Mouse (Mus musculus) CH12.LX (cell line): ENCODE data around the gene Atp5mpl.
A peak's percentile ranks its signal among the peaks of the same experiment; 100 is the strongest.

Source experiments
- CHD1 ChIP-seq: IDR thresholded peaks from 2 replicates; pipeline ENCODE4 v1.6.1; 2012; ENCODE audit warnings: low read depth, low read length, improper control_type of control experiment, inconsistent platforms
- CHD2 ChIP-seq: IDR thresholded peaks from 2 replicates; pipeline ENCODE4 v1.6.1; 2011; ENCODE audit warnings: low read length, improper control_type of control experiment
- CTCF ChIP-seq, 2 experiments: IDR thresholded peaks in 1 of 2; conservative IDR thresholded peaks in 1 of 2; 2 replicates each; pipeline ENCODE4 v1.5.1; 2011 to 2012; ENCODE audit warnings: low read depth in 2 of 2, low read length in 2 of 2, improper control_type of control experiment in 1 of 2, inconsistent platforms in 1 of 2, mild to moderate bottlenecking in 1 of 2, moderate library complexity in 1 of 2
- EP300 ChIP-seq: IDR thresholded peaks from 2 replicates; pipeline ENCODE4 v1.6.1; 2011; ENCODE audit warnings: low read length, improper control_type of control experiment
- HCFC1 ChIP-seq: IDR thresholded peaks from 2 replicates; pipeline ENCODE4 v1.6.1; 2012; ENCODE audit warnings: low read depth, mild to moderate bottlenecking, inconsistent platforms, low read length, improper control_type of control experiment
- JUN ChIP-seq: IDR thresholded peaks from 2 replicates; pipeline ENCODE4 v1.6.1; 2011; ENCODE audit warnings: low read depth, mild to moderate bottlenecking, low read length, improper control_type of control experiment, moderate library complexity; ENCODE audit not compliant: insufficient read depth
- MAX ChIP-seq: IDR thresholded peaks from 2 replicates; pipeline ENCODE4 v1.6.1; 2011; ENCODE audit warnings: low read length, improper control_type of control experiment
- POLR2A ChIP-seq: IDR thresholded peaks from 2 replicates; pipeline ENCODE4 v1.6.1; 2011; ENCODE audit warnings: low read depth, mild to moderate bottlenecking, improper control_type of control experiment, low read length
- RCOR1 ChIP-seq: conservative IDR thresholded peaks from 2 replicates; pipeline ENCODE4 v1.6.1; 2012; ENCODE audit warnings: low read depth, mild to moderate bottlenecking, inconsistent platforms, low read length, improper control_type of control experiment
- SIN3A ChIP-seq: IDR thresholded peaks from 2 replicates; pipeline ENCODE4 v1.6.1; 2012; ENCODE audit warnings: low read length, improper control_type of control experiment, inconsistent platforms
- USF1 ChIP-seq: IDR thresholded peaks from 2 replicates; pipeline ENCODE4 v1.6.1; 2014; ENCODE audit warnings: low read depth, mild to moderate bottlenecking, inconsistent platforms, low read length, improper control_type of control experiment
- ZC3H11A ChIP-seq: IDR thresholded peaks from 2 replicates; pipeline ENCODE4 v1.6.1; 2012; ENCODE audit warnings: low read depth, mild to moderate bottlenecking, inconsistent platforms, low read length, improper control_type of control experiment

DNA sequence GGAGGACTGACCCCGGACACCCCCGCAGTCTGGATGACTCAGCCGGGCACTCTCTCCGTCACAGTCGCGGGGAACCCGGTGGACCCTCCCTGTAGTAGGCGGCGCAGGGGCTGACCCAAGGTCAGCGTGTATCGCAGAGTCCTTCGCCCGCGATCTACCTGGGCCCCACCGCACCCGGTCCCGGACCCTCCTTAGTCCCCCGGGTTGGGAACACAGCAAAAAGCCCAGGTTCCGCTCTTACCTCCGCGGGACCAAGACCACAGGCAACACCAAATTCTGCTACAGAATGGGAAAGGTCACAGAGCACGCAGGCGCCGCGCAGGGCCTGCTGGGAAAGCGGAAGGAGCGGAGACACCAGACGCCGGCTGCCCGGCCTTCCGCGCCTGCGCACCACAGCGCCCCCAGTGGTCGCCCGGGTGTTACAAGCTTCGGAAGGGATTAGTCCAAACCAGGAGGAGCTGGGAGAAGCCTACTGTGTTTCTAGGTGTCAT is at the start of gene Atp5mpl:
- peak; percentile 78 to 91 for TF ChIP-seq CTCF (conservative IDR thresholded peaks at IDR 0.05 in 1 of 2, IDR thresholded peaks at IDR 0.05 in 1 of 2; ENCODE audit: low read depth in 2 of 2, low read length in 2 of 2)
- peak; percentile 95 for TF ChIP-seq POLR2A
- no peak for TF ChIP-seq ZC3H11A
- TF ChIP-seq CHD1, result no peak
- no peak for TF ChIP-seq EP300
- no peak for TF ChIP-seq USF1
- peak; percentile 75 for TF ChIP-seq SIN3A
- no peak for TF ChIP-seq CHD2
- peak; percentile 90 for TF ChIP-seq HCFC1
- TF ChIP-seq RCOR1, result no peak
- no peak; the same call in 1 of the 2 replicates for TF ChIP-seq MAX
- TF ChIP-seq JUN, result no peak
